ENCODE assay signal across 19 mouse cellular contexts in the genomic region with DNA sequence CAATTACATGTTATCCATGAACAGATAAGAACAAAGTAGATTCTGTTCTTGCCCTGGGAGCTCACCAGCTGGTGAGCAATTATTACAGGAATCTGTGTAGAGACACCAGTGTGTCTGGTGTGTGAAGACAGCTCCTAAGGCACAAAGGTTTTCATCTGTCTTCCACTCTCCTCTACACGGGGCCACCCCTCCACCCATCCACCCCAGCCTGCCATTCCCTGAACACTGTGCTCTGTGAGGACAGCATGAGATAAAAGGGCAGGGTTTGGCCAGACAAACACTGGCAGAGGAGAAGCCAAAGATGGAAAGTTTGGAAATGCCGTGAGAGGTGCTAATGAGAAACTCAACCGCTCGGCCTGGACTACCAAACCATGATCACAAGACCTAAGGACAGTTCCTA.
"Had no signal": no experiment of that assay in that cellular context is flagged by ENCODE, and none has a peak within 500 bp of the region (broad histone marks: within the 10 kb centered on the region; RNA-seq: fewer than 3 reads in every experiment).

No protein-coding gene starts in this region.

- H3K27ac ChIP-seq: kidney, embryonic 15.5 days; limb, embryonic 12.5 days; limb, embryonic 15.5 days; liver, embryonic 14.5 days; macrophage; midbrain, embryonic 12.5 days; midbrain, embryonic 15.5 days; neural tube, embryonic 12.5 days; neural tube, embryonic 15.5 days; stomach, postnatal 0 days had no signal

- H3K4me3 ChIP-seq: kidney, embryonic 15.5 days; limb, embryonic 12.5 days; limb, embryonic 15.5 days; midbrain, embryonic 12.5 days; midbrain, embryonic 15.5 days; neural tube, embryonic 12.5 days; neural tube, embryonic 15.5 days had no signal

- H3K9ac ChIP-seq: kidney, embryonic 15.5 days; limb, embryonic 12.5 days; limb, embryonic 15.5 days; liver, embryonic 14.5 days; liver, postnatal 0 days; lung, embryonic 14.5 days; midbrain, embryonic 12.5 days; midbrain, embryonic 15.5 days; neural tube, embryonic 12.5 days; neural tube, embryonic 15.5 days had no signal

- DNase-seq: kidney, postnatal 10 days; kidney, postnatal 36 days; layer of hippocampus, postnatal 36 days; left cerebral cortex, postnatal 4 days; liver, postnatal 0 days; lung, embryonic 14.5 days; thymus, adult 2 months; thymus, postnatal 14 days; thymus, postnatal 4 days had no signal

- H3K36me3 ChIP-seq: kidney, embryonic 15.5 days; limb, embryonic 12.5 days; limb, embryonic 15.5 days; midbrain, embryonic 12.5 days; midbrain, embryonic 15.5 days; neural tube, embryonic 12.5 days; neural tube, embryonic 15.5 days had no signal

- H3K27me3 ChIP-seq: kidney, embryonic 15.5 days; limb, embryonic 12.5 days; limb, embryonic 15.5 days; midbrain, embryonic 12.5 days; midbrain, embryonic 15.5 days; neural tube, embryonic 12.5 days; neural tube, embryonic 15.5 days had no signal

- H3K4me1 ChIP-seq: kidney, embryonic 15.5 days; limb, embryonic 12.5 days; limb, embryonic 15.5 days; midbrain, embryonic 12.5 days; midbrain, embryonic 15.5 days; neural tube, embryonic 12.5 days; neural tube, embryonic 15.5 days had no signal
